Mouse (Mus musculus) ES-Bruce4 (cell line): ENCODE data around the gene Dguok.

Experiments
- CTCF ChIP-seq: IDR thresholded peaks from one replicate; pipeline ENCODE4 v1.8.1; 2011; ENCODE audit warnings: low read depth, low read length
- EP300 ChIP-seq: IDR thresholded peaks from 2 replicates; pipeline ENCODE4 v1.6.1; 2011; ENCODE audit warnings: low read depth, low read length; ENCODE audit not compliant: insufficient read depth

GRCm38 (mm10) chr6:83499078-83499477 is 7.7 kb downstream of the Dguok start:
- TF ChIP-seq CTCF (no peak), EP300 (no peak)
